Mouse (Mus musculus) ES-E14 (cell line): ENCODE measurements around the gene Ankrd27.

Experiments
- MAFK ChIP-seq: IDR thresholded peaks from 2 replicates; pipeline ENCODE4 v1.6.1; 2014; ENCODE audit warnings: mild to moderate bottlenecking, low read depth, low read length, inconsistent platforms; ENCODE audit not compliant: insufficient read depth
- ZC3H11A ChIP-seq: IDR thresholded peaks from 2 replicates; pipeline ENCODE4 v1.6.1; 2012; ENCODE audit warnings: low read depth, mild to moderate bottlenecking, inconsistent platforms, low read length, borderline replicate concordance

DNA sequence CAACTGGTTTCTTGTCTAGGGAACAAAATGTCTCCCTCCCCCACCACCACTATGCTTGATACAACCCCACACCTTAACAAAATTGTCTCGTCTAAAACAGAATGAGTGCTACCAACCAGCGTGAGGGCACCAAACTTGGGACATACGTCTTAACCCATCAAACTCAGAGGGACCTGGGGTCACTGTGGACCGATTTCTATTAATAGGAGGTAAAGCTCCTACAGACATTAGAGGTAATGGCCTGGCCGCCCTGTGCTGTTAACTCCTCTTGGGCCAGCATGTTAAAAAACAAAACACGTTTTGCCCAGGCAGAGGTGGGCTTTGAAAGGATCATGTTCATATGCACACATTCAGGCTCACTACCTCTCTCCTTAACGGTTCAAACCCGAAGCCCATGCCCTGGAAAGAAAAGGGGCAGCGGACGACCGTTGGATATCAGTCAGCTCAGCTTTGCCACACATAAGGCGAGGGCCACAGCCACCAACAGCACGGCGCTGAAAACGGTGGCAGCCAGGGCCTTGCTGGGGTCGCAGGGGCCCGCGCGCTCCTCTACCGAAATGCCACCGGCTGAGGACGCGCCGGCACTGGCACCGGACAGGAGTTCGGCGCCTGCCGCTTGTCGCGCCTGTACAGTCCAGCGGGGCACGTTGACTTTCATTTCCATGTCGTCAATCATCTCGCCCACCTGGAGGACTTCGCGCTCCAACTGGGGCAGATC lies 1.8 kb upstream of the Ankrd27 start:
- TF ChIP-seq ZC3H11A (no peak), MAFK (no peak)
